Comparison of ENCODE assay signal across 20 mouse cellular contexts in genomic region chr17:17499278-17499677, GRCm38 (mm10).
A peak's percentile ranks its signal among the peaks of the same experiment; 100 is the strongest.
DNase-seq lines count a peak whose midpoint lies in the region; ATAC-seq and TF ChIP-seq lines count a peak whose summit lies in the region.
"Had no signal": no experiment of that assay in that cellular context is flagged by ENCODE, and none has a peak within 500 bp of the region (broad histone marks: within the 10 kb centered on the region; RNA-seq: fewer than 3 reads in every experiment).

No protein-coding gene starts in this region.

- H3K9ac ChIP-seq in heart, embryonic 16.5 days (ENCODE audit: low read length) = no peak overlapping the region
- H3K9ac ChIP-seq in limb, embryonic 12.5 days (replicated peaks) = no peak overlapping the region
- H3K9ac ChIP-seq: heart, embryonic 15.5 days; hindbrain, embryonic 13.5 days; liver, embryonic 13.5 days; lung, embryonic 15.5 days had no signal

- no peak overlapping the region for H3K4me3 ChIP-seq in heart, embryonic 16.5 days (ENCODE audit: low read length)
- no peak overlapping the region for H3K4me3 ChIP-seq in left cerebral cortex, adult 2 months
- no peak overlapping the region for H3K4me3 ChIP-seq in limb, embryonic 12.5 days (replicated peaks)
- H3K4me3 ChIP-seq: heart, adult 2 months; heart, embryonic 15.5 days; hindbrain, embryonic 13.5 days; liver, embryonic 13.5 days; lung, embryonic 15.5 days; myocyte had no signal

- WGBS in heart, embryonic 16.5 days = 23% methylated on average over 3 of the region's 3 CpGs
- WGBS in limb, embryonic 12.5 days = 48% methylated on average over 3 of the region's 3 CpGs

- H3K4me1 ChIP-seq in heart, embryonic 16.5 days (ENCODE audit: control insufficient read depth, insufficient read depth, low read length) = peaks cover 7% of the 10 kb centered on the region
- peaks cover 20% of the 10 kb centered on the region for H3K4me1 ChIP-seq in limb, embryonic 12.5 days (replicated peaks)
- H3K4me1 ChIP-seq: hindbrain, embryonic 13.5 days; liver, embryonic 13.5 days; lung, embryonic 15.5 days had no signal

- intact Hi-C loops in left cerebral cortex, adult 2 months (cut with DNase I) = loop anchor here (5.0 kb wide), 1 partner anchor 97 kb away; the partner anchor contains the start of gene Lix1
- intact Hi-C loops in left cerebral cortex, postnatal 36 days (cut with DNase I) = no loop called here

- H3K36me3 ChIP-seq in heart, embryonic 16.5 days (ENCODE audit: control insufficient read depth, insufficient read depth) = no peaks in the 10 kb centered on the region
- no peaks in the 10 kb centered on the region for H3K36me3 ChIP-seq in limb, embryonic 12.5 days
- H3K36me3 ChIP-seq: heart, embryonic 15.5 days; hindbrain, embryonic 13.5 days; liver, embryonic 13.5 days; lung, embryonic 15.5 days had no signal

- TF ChIP-seq CTCF in left cerebral cortex, adult 2 months (IDR thresholded peaks at IDR 0.05) = no peak

- H3K27ac ChIP-seq in heart, embryonic 16.5 days (ENCODE audit: low read length) = peak overlapping the region; percentile 2; the same call in 1 of the 2 replicates
- peak overlapping the region; percentile 28; the same call in 1 of the 2 replicates for H3K27ac ChIP-seq in left cerebral cortex, adult 2 months
- H3K27ac ChIP-seq in limb, embryonic 12.5 days = peak overlapping the region; percentile 78
- H3K27ac ChIP-seq: heart, adult 2 months; heart, embryonic 15.5 days; hindbrain, embryonic 13.5 days; liver, embryonic 13.5 days; lung, embryonic 15.5 days had no signal

- H3K4me2 ChIP-seq in heart, embryonic 16.5 days (ENCODE audit: low read depth, low read length) = peak overlapping the region; percentile 15
- no peak overlapping the region for H3K4me2 ChIP-seq in limb, embryonic 12.5 days
- H3K4me2 ChIP-seq: heart, embryonic 15.5 days; hindbrain, embryonic 13.5 days; liver, embryonic 13.5 days; lung, embryonic 15.5 days had no signal

- DNase-seq in heart, postnatal 4 days = no peak
- no peak for DNase-seq in left cerebral cortex, adult 2 months (ENCODE audit: extremely low spot score in 1 of 2, low spot score in 2 of 2)
- no peak for DNase-seq in left cerebral cortex, postnatal 36 days (ENCODE audit: low spot score in 2 of 2)
- DNase-seq in brain, embryonic 18.5 days (ENCODE audit: low read depth, low spot score) = peak; percentile 16
- DNase-seq: adrenal gland, postnatal 10 days; B cell, adult 2 months; cerebellum, adult 9-10 months; gastrocnemius, postnatal 14 days; heart, adult 2 months; layer of hippocampus, postnatal 36 days; liver, embryonic 13.5 days; spleen, adult 18-20 months; thymus, adult 2 months had no signal

- H3K27me3 ChIP-seq in heart, embryonic 16.5 days (ENCODE audit: control insufficient read depth, insufficient read depth, low read length) = no peaks in the 10 kb centered on the region
- no peaks in the 10 kb centered on the region for H3K27me3 ChIP-seq in limb, embryonic 12.5 days
- H3K27me3 ChIP-seq: heart, embryonic 15.5 days; hindbrain, embryonic 13.5 days; liver, embryonic 13.5 days; lung, embryonic 15.5 days had no signal

- ATAC-seq in heart, embryonic 16.5 days (replicated peaks; ENCODE audit: extremely low read depth, insufficient read depth, low FRiP score) = no peak
- ATAC-seq in limb, embryonic 12.5 days (ENCODE audit: insufficient number of reproducible peaks, insufficient read depth, low FRiP score, low TSS enrichment, low read depth) = no peak
- ATAC-seq in megakaryocyte progenitor cell, adult 5-6 weeks (replicated peaks; ENCODE audit: poor library complexity) = no peak

- no peaks in the 10 kb centered on the region for H3K9me3 ChIP-seq in heart, embryonic 16.5 days (replicated peaks; ENCODE audit: control insufficient read depth, low read length)
- H3K9me3 ChIP-seq in limb, embryonic 12.5 days = no peaks in the 10 kb centered on the region
- H3K9me3 ChIP-seq: heart, embryonic 15.5 days; hindbrain, embryonic 13.5 days; liver, embryonic 13.5 days; lung, embryonic 15.5 days had no signal

Comparison
In these comparisons a context has a peak if more than half of its experiments do, and no peak if none do; other contexts are left out.
1. H3K27ac ChIP-seq: peak in every context shown above with its lines; median percentile 78 in limb, embryonic 12.5 days; 28 in left cerebral cortex, adult 2 months; 2 in heart, embryonic 16.5 days.